Mouse (Mus musculus) 416B (cell line): ENCODE results near the gene Zfp869.
"Not testable (repeated sequence)": the region's sequence is repeated elsewhere in the genome, so short reads cannot be mapped to it uniquely, and the experiment has no call there.

Experiments
- DNase-seq: peaks from one replicate; pipeline ENCODE4 v3.0.0; 2011; ENCODE audit warnings: low read depth

Zfp869 gene

DNA sequence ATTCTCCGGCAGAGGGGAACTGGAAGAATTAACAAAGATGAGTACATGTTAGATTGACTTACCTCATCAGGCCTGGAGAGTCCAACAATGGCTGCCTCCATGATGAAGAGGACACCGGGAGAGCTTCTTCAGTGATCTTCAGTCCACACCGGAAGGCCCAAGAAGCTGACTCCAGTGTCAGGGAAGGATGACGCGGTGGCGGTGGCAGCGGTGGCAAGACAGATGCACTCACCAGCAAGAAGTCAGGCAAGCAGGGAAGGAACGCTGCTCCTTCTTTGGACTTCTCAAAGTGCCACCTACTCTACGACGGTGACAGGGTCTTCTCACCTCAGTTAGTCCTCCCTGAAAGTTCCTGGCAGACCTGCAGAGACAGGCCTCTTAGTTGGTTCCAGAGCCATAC, at the start of gene Zfp869:
Zfp869 (minus strand) TSS at position 101 of the 400 bp plus-strand sequence.
- DNase-seq, result not testable (repeated sequence)

GRCm38 (mm10) chr8:69758316-69758715, 47.8 kb upstream of the Zfp869 start:
- DNase-seq, result peak; percentile 24

- DNase-seq, result no peak
Observed at GRCm38 (mm10) chr8:69752437-69752836, 41.9 kb upstream of the Zfp869 start.

GRCm38 (mm10) chr8:69749544-69750454, 39.3 kb upstream of the Zfp869 start, which contains the start of gene Zfp963:
TSS of gene Zfp963 (minus strand) at chr8:69749970.
- peak; percentile 98 for DNase-seq

GRCm38 (mm10) chr8:69741231-69741630, 30.7 kb upstream of the Zfp869 start:
- peak; percentile 33 for DNase-seq

GRCm38 (mm10) chr8:69740763-69741162, 30.2 kb upstream of the Zfp869 start:
- no peak for DNase-seq

GRCm38 (mm10) chr8:69735495-69735894, 25.0 kb upstream of the Zfp869 start:
- no peak for DNase-seq

DNA sequence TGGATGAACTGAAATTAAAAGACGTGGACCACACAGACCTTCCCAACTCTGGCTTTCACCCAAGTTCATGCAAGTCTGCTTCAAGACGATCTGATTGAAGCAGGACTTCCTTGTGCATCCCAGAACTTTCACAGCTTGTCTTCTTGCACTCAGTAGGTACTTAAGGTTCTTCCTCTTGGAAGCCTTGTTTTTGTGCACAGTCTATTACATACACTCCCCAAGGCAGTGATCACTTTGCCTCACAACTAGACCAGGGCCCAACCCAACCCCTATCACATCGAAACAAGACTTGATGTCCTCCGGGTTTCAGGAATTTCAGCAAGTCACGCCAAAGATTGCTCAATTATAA, 6.7 kb upstream of the Zfp869 start:
- DNase-seq, result no peak

- DNase-seq, result peak; percentile 100
Observed at GRCm38 (mm10) chr8:69716403-69717231, 6.1 kb upstream of the Zfp869 start.

GRCm38 (mm10) chr8:69715366-69715765, 4.8 kb upstream of the Zfp869 start:
- DNase-seq, result no peak

GRCm38 (mm10) chr8:69713516-69713915, 3.0 kb upstream of the Zfp869 start:
- DNase-seq, result no peak

- DNase-seq, result peak; percentile 30
Observed at GRCm38 (mm10) chr8:69701810-69702209, 8.7 kb downstream of the Zfp869 start.

GRCm38 (mm10) chr8:69665051-69665450, 45.5 kb downstream of the Zfp869 start:
- DNase-seq, result not testable (repeated sequence)

- DNase-seq, result no peak
Observed at GRCm38 (mm10) chr8:69661294-69661693, 49.2 kb downstream of the Zfp869 start.
